Comparison of ENCODE assay signal across 8 mouse cellular contexts in genomic region chr9:117253361-117253760, GRCm38 (mm10).
DNase-seq lines count a peak whose midpoint lies in the region; ATAC-seq lines count a peak whose summit lies in the region.

No protein-coding gene starts in this region.

- ATAC-seq in heart, embryonic 13.5 days (ENCODE audit: extremely low read depth, insufficient number of reproducible peaks, low FRiP score, low TSS enrichment) = no peak
- no peak for ATAC-seq in neural tube, embryonic 12.5 days (ENCODE audit: low FRiP score, low read depth)

- peak overlapping the region; percentile 80 for H3K4me3 ChIP-seq in heart, embryonic 13.5 days
- no peak overlapping the region for H3K4me3 ChIP-seq in neural tube, embryonic 12.5 days

- intact Hi-C loops in gastrocnemius, postnatal 36 days (cut with DNase I) = no loop called here

- H3K9me3 ChIP-seq in heart, embryonic 13.5 days = no peaks in the 10 kb centered on the region
- no peaks in the 10 kb centered on the region for H3K9me3 ChIP-seq in neural tube, embryonic 12.5 days

- WGBS in heart, embryonic 13.5 days = 17% methylated on average over 11 of the region's 11 CpGs
- WGBS in neural tube, embryonic 12.5 days = 33% methylated on average over 11 of the region's 11 CpGs

- peak; percentile 20 for DNase-seq in gastrocnemius, postnatal 25 days
- DNase-seq in gastrocnemius, postnatal 36 days = no peak
- peak; percentile 87 for DNase-seq in brain, adult 2 months (ENCODE audit: low read depth, low spot score)
- peak; percentile 22 to 65 for DNase-seq in left cerebral cortex, adult 8-10 months (ENCODE audit: low spot score in 2 of 2)
- DNase-seq in Muller cell, postnatal 12 days (ENCODE audit: inconsistent ontology term) = no peak
- no peak for DNase-seq in T-cell, adult 2 months (ENCODE audit: low spot score)

- no peaks in the 10 kb centered on the region for H3K36me3 ChIP-seq in heart, embryonic 13.5 days
- no peaks in the 10 kb centered on the region for H3K36me3 ChIP-seq in neural tube, embryonic 12.5 days

- H3K4me1 ChIP-seq in heart, embryonic 13.5 days = peaks cover 34% of the 10 kb centered on the region
- peaks cover 17% of the 10 kb centered on the region; the same call in 1 of the 2 replicates for H3K4me1 ChIP-seq in neural tube, embryonic 12.5 days

- H3K4me2 ChIP-seq in heart, embryonic 13.5 days = peak overlapping the region; percentile 84
- peak overlapping the region; percentile 75 for H3K4me2 ChIP-seq in neural tube, embryonic 12.5 days (replicated peaks)

- peak overlapping the region; percentile 94 for H3K9ac ChIP-seq in heart, embryonic 13.5 days
- no peak overlapping the region for H3K9ac ChIP-seq in neural tube, embryonic 12.5 days

- peak overlapping the region; percentile 91 for H3K27ac ChIP-seq in heart, embryonic 13.5 days (replicated peaks)
- H3K27ac ChIP-seq in neural tube, embryonic 12.5 days = no peak overlapping the region

- no peaks in the 10 kb centered on the region for H3K27me3 ChIP-seq in heart, embryonic 13.5 days (replicated peaks)
- no peaks in the 10 kb centered on the region for H3K27me3 ChIP-seq in neural tube, embryonic 12.5 days (replicated peaks)

Comparison
In these comparisons a context has a peak if more than half of its experiments do, and no peak if none do; other contexts are left out.
1. DNase-seq: peak in gastrocnemius, postnatal 25 days (single experiment), brain, adult 2 months (single experiment) and left cerebral cortex, adult 8-10 months (2 of 2); none in gastrocnemius, postnatal 36 days (0 of 2), Muller cell, postnatal 12 days (single experiment) and T-cell, adult 2 months (single experiment).